Mouse (Mus musculus) liver, postnatal 0 days (tissue): ENCODE results near the gene Gnb3. TPM values are rescaled to one million over a fixed set of nuclear protein-coding genes. Genes with fewer than 3 reads are reported as not detected.
"Not testable (repeated sequence)": the region's sequence is repeated elsewhere in the genome, so short reads cannot be mapped to it uniquely, and the experiment has no call there.

Experiments used
- ATAC-seq: fragments of 200-750 bp; cut with Nextera tagmentation; 2 replicates; pipeline ENCODE4 v1.8.0; 2017; ENCODE audit warnings: mild to moderate bottlenecking, moderate library complexity
- DNase-seq: peaks from one replicate; pipeline ENCODE4 v3.0.0-alpha.2; 2016
- H3K27ac ChIP-seq: fragments of 300-500 bp; sonication (generic); 2 replicates; pipeline ENCODE4 v1.5.1; 2014; ENCODE audit warnings: antibody characterized with exemption, moderate library complexity, mild to moderate bottlenecking, low read depth
- H3K27me3 ChIP-seq: fragments of 300-500 bp; sonication (generic); 2 replicates; pipeline ENCODE4 v1.6.1; 2014; ENCODE audit warnings: low read length, control low read depth, mixed read lengths; ENCODE audit not compliant: insufficient read depth
- H3K36me3 ChIP-seq: fragments of 300-500 bp; sonication (generic); replicated peaks from 2 replicates; pipeline ENCODE4 v1.6.1; 2014; ENCODE audit warnings: mild to moderate bottlenecking, control low read depth, low read length, moderate library complexity, mixed read lengths; ENCODE audit not compliant: insufficient read depth
- H3K4me1 ChIP-seq: fragments of 300-500 bp; sonication (generic); 2 replicates; pipeline ENCODE4 v1.6.1; 2014; ENCODE audit warnings: antibody characterized with exemption, mild to moderate bottlenecking, control low read depth; ENCODE audit not compliant: insufficient read depth
- H3K4me2 ChIP-seq: fragments of 300-500 bp; sonication (generic); 2 replicates; pipeline ENCODE4 v1.6.1; 2014; ENCODE audit warnings: low read depth, mild to moderate bottlenecking, low read length, moderate library complexity, mixed read lengths
- H3K4me3 ChIP-seq: fragments of 300-500 bp; sonication (generic); 2 replicates; pipeline ENCODE4 v1.5.1; 2014; ENCODE audit warnings: low read depth, low read length
- H3K9ac ChIP-seq: fragments of 300-500 bp; sonication (generic); replicated peaks from 2 replicates; pipeline ENCODE4 v1.6.1; 2014; ENCODE audit warnings: mild to moderate bottlenecking, moderate library complexity
- H3K9me3 ChIP-seq: fragments of 300-500 bp; sonication (generic); 2 replicates; pipeline ENCODE4 v1.6.1; 2016; ENCODE audit warnings: mild to moderate bottlenecking, control low read depth, low read length, mixed read lengths
- CTCF ChIP-seq: sonication (generic); IDR thresholded peaks from 2 replicates; pipeline ENCODE4 v1.5.1; 2016; ENCODE audit warnings: antibody characterized with exemption, low read depth
- EP300 ChIP-seq: IDR thresholded peaks from 2 replicates; pipeline ENCODE4 v1.6.1; 2016; ENCODE audit warnings: antibody characterized with exemption, low read depth, mild to moderate bottlenecking
- WGBS: fragments of 180-500 bp; shearing (Covaris S2); extraction: QIAGEN DNeasy Blood & Tissue Kit; methylation state at CpG from one replicate; pipeline ENCODE4 v1.1.7; 2014; ENCODE audit not compliant: insufficient replicate concordance; 5-methylcytosine and 5-hydroxymethylcytosine counted together
- polyA plus RNA-seq: library from polyadenylated mRNA; unstranded; fragments of >200 nt; fragmentation: Nextera tagmentation; extraction: Ambion mirVana; gene quantifications from 2 replicates; pipeline ENCODE4 v1.2.1, GENCODE M21; 2015

Gnb3 gene
- polyA plus RNA-seq, 1 experiment from 2014 or later, result 0.19 TPM

DNA sequence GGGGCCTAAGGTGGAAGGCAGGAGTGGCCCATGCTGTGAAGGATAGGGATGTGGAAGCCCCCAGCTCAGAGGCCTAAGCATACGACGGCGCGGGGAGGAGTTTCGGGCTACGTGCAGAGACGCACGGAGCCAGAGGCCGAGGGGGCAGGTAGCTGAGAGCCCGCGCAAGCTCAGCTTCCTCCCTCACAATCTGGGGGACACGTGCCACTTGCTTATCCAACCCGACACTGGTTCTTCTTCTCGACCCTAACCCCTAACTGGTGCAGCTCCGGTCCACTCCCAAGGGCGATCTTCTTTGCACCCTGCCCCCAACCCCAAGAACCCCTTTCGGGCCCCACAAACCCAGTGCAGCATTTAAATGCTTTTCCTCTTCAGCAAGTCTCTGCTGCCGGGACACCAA, 26.6 kb downstream of the Gnb3 start:
- 0% methylated on average over 18 of the region's 18 CpGs for WGBS
- TF ChIP-seq CTCF (no peak), EP300 (no peak)
- H3K4me2 ChIP-seq, result peak overlapping the region; percentile 99
- H3K9me3 ChIP-seq, result no peaks in the 10 kb centered on the region
- peak overlapping the region; percentile 93 for H3K9ac ChIP-seq
- H3K4me1 ChIP-seq, result peaks cover 41% of the 10 kb centered on the region
- peak overlapping the region; percentile 85 for H3K4me3 ChIP-seq
- H3K27me3 ChIP-seq, result no peaks in the 10 kb centered on the region
- ATAC-seq (peak; percentile 55), DNase-seq (peak; percentile 74)
- H3K36me3 ChIP-seq, result peaks cover 47% of the 10 kb centered on the region
- H3K27ac ChIP-seq, result peak overlapping the region; percentile 96

DNA sequence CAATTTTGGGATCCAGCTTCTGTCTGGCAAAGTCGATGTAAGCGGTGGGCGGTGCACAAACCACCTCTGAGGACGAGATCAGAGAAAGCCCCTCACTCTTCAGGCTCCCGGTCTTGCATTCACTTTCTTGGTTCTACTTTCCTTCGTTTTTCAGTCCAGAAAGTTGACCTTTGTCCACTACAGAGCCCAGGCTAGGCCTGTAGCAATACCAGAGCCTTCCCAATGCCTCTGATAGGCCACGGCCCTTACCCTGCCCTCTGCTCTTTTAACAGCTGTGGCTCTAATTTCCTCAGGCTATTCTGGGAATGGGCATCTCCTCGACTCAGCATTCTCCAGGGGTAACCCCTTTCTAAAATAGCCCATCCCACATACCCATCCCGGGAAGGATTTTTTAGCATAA, 27.2 kb downstream of the Gnb3 start:
- no peaks in the 10 kb centered on the region for H3K27me3 ChIP-seq
- 24% methylated on average over 9 of the region's 9 CpGs for WGBS
- H3K36me3 ChIP-seq, result peaks cover 40% of the 10 kb centered on the region
- TF ChIP-seq CTCF (no peak), EP300 (no peak)
- ATAC-seq, result peak; percentile 9; the same call in 1 of the 2 replicates
- H3K9me3 ChIP-seq, result no peaks in the 10 kb centered on the region
- H3K4me3 ChIP-seq, result peak overlapping the region; percentile 85
- DNase-seq, result no peak
- peak overlapping the region; percentile 96 for H3K27ac ChIP-seq
- peak overlapping the region; percentile 93 for H3K9ac ChIP-seq
- H3K4me2 ChIP-seq, result peak overlapping the region; percentile 99
- H3K4me1 ChIP-seq, result peaks cover 45% of the 10 kb centered on the region

- Histone ChIP-seq H3K9ac (peak overlapping the region; percentile 93; the same call in 1 of the 2 replicates), H3K27me3 (no peaks in the 10 kb centered on the region), H3K36me3 (peaks cover 32% of the 10 kb centered on the region), H3K27ac (peak overlapping the region; percentile 96), H3K4me1 (peaks cover 46% of the 10 kb centered on the region), H3K9me3 (no peaks in the 10 kb centered on the region), H3K4me2 (peak overlapping the region; percentile 99), H3K4me3 (peak overlapping the region; percentile 85)
- no peak for TF ChIP-seq CTCF
- TF ChIP-seq EP300, result no peak
- DNase-seq (no peak), ATAC-seq (no peak)
- WGBS, result 70% methylated on average over 24 of the region's 24 CpGs
These were observed 28.1 kb downstream of the Gnb3 start for GRCm38 (mm10) chr6:124811701-124812560.

DNA sequence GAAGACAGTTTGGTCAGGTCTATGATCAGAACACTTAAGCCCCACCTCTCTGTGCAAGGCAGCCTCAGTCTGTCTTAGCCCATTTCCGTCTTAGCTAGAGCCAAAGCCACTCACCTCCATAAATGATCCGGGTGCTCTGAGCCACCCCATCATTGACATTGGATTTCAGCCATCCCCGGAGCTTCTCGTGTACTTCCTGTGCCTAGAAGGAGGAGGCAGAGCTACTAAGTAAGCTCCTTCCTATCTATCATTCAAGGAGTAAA, 28.7 kb downstream of the Gnb3 start:
- H3K4me3 ChIP-seq, result no peak overlapping the region
- no peak for TF ChIP-seq CTCF
- TF ChIP-seq EP300, result no peak
- DNase-seq (no peak), ATAC-seq (no peak)
- H3K36me3 ChIP-seq, result peaks cover 26% of the 10 kb centered on the region
- H3K9ac ChIP-seq, result no peak overlapping the region
- no peak overlapping the region for H3K4me2 ChIP-seq
- no peaks in the 10 kb centered on the region for H3K9me3 ChIP-seq
- no peaks in the 10 kb centered on the region for H3K27me3 ChIP-seq
- 57% methylated on average over 4 of the region's 4 CpGs for WGBS
- peak overlapping the region; percentile 96; the same call in 1 of the 2 replicates for H3K27ac ChIP-seq
- peaks cover 49% of the 10 kb centered on the region for H3K4me1 ChIP-seq

GRCm38 (mm10) chr6:124810566-124811402, 29.3 kb downstream of the Gnb3 start:
- H3K9me3 ChIP-seq, H3K4me3 ChIP-seq, ATAC-seq, H3K9ac ChIP-seq, DNase-seq, H3K27me3 ChIP-seq: not testable (repeated sequence)
- 76% methylated on average over 11 of the region's 11 CpGs for WGBS
- Histone ChIP-seq H3K4me1 (peaks cover 53% of the 10 kb centered on the region), H3K4me2 (peak overlapping the region; percentile 98; the same call in 1 of the 2 replicates), H3K36me3 (peaks cover 26% of the 10 kb centered on the region), H3K27ac (peak overlapping the region; percentile 95; the same call in 1 of the 2 replicates)
